Mouse (Mus musculus) liver, adult 10 weeks (tissue): ENCODE results near the gene Hsd17b3. TPM values are rescaled to one million over a fixed set of nuclear protein-coding genes. Genes with fewer than 3 reads are reported as not detected.

ENCODE experiments used
- polyA plus RNA-seq: library from polyadenylated mRNA; stranded (reverse); fragments of 350-450 nt; fragmentation: Illumina TruSeq; extraction: RNeasy Lipid Tissue Mini Kit (QIAGEN cat#74804); gene quantifications from one replicate; pipeline ENCODE4 v1.2.3, GENCODE M21; 2014; ENCODE audit warnings: low read depth, low replicate concordance

Hsd17b3 gene
- not detected for polyA plus RNA-seq

GRCm38 (mm10) chr13:64089130-64089529 is at the start of gene Hsd17b3:
Hsd17b3 (minus strand) TSS chr13:64089230.

DNA sequence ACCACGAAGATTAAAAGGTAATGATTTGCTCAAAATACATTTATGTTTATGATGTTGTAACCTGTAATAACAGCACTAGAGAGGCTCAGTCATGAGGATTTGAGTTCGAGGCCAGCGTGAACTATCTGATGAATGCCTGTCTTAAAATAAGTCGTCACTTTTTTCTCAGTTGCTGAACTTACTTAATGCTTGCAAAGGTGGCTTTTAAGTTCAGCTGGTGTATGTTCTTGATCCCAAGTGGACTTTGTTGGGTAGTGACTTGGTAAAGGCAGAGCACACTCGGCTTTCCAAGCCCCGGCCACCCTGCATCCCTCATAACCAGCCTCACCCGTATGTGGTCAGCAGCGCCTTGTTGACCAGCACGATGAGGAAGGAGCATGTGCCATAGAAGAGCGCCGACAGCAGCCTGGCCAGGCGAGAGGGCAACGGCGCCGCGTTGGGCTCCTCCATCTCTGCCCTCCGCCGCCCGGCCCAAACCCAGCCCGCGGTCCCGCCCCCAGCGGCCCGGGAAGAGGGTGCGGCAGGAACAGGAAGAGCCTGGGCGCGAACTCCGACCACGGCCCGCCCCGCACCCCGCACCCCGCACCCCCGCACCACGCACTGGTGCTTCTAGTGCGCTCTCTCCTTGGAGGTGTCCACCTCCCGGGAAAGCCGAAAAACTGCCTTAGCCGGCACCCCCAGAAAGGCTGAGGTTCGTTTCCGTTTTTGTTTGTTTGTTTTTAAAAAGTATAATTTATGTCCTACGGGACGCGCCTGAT is 40.0 kb upstream of the Hsd17b3 start, which contains the start of gene Slc35d2:
Gene Slc35d2 (minus strand): TSS at position 511 of the 758 bp plus-strand sequence.

Other genes with a start within 250 kb of the Hsd17b3 start
- gene Slc35d2, start 40.1 kb upstream of the Hsd17b3 start, polyA plus RNA-seq: 82.7 TPM
- gene Zfp367, start 64.0 kb upstream of the Hsd17b3 start, polyA plus RNA-seq: 25.0 TPM
- gene Habp4, start 72.6 kb upstream of the Hsd17b3 start, polyA plus RNA-seq: 35.7 TPM
- gene Cdc14b, start 186.1 kb upstream of the Hsd17b3 start, polyA plus RNA-seq: 32.3 TPM
- gene Aaed1, start 223.5 kb upstream of the Hsd17b3 start, polyA plus RNA-seq: 108 TPM